Mouse (Mus musculus) CD4-positive naive resting alpha-beta T cell, adult 57 days (primary cell): ENCODE data around the gene Cldn34c2. TPM values are rescaled to one million over a fixed set of nuclear protein-coding genes. Genes with fewer than 3 reads are reported as not detected.

Experiments used
- total RNA-seq: library from RNA; stranded (reverse); gene quantifications from one replicate; pipeline ENCODE4 v1.2.4, GENCODE M21; 2023

Cldn34c2 gene
- not detected for total RNA-seq

DNA sequence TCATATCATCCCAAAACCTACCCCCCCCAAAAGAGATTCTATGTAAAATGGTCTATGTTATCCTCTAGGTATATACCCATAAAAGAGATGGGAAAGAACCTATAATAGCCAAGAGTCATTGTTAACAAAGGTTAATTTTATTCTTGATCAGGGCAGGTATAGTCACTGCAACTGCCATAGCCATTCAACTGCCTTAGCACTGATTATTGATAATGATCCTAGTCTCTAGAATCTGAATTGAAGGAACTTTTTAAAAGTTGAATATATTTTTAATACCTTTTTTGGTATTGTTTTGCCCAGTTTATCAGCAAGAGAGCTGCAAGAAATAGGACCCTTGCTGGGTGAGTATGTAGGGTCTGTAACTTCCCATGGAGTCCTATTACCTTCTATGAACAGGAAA lies at the start of gene Cldn34c2:
Cldn34c2 (plus strand) TSS at position 301 of the 400 bp plus-strand sequence.

Other genes with a start within 250 kb of the Cldn34c2 start
- gene Gm17467, start 123.1 kb downstream of the Cldn34c2 start, total RNA-seq = not detected
- not detected for gene Cldn34c3, start 212.0 kb downstream of the Cldn34c2 start, total RNA-seq